In the genomic region with DNA sequence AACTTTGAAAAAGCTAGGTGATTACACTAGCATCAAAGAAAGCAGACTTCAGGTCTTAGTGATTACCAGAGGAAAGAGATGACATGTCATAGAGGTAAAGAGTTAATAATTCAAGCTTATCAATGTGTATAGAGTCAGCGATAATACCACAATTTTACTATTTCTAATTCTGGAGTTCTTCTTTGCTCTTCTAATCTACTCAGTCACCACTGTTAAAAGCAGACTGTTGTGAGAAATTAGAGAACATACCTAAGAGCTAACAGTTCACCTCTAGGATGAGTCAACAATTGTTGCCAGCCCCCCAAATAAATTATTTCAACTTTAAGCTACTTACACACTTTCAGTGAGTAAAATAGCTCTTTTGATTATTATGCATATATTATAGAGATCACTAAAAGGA, we compare ENCODE assay signal across 31 mouse cellular contexts.
"Had no signal": no experiment of that assay in that cellular context is flagged by ENCODE, and none has a peak within 500 bp of the region (broad histone marks: within the 10 kb centered on the region; RNA-seq: fewer than 3 reads in every experiment).

No protein-coding gene starts in this region.

- H3K36me3 ChIP-seq: limb, embryonic 10.5 days; limb, embryonic 12.5 days; limb, embryonic 13.5 days; limb, embryonic 15.5 days; liver, embryonic 12.5 days; liver, embryonic 13.5 days; liver, embryonic 15.5 days; lung, embryonic 15.5 days; midbrain, embryonic 10.5 days; midbrain, embryonic 12.5 days; midbrain, embryonic 13.5 days; midbrain, embryonic 15.5 days; neural tube, embryonic 12.5 days had no signal

- H3K4me1 ChIP-seq: limb, embryonic 10.5 days; limb, embryonic 12.5 days; limb, embryonic 13.5 days; limb, embryonic 15.5 days; liver, embryonic 13.5 days; liver, embryonic 15.5 days; lung, embryonic 15.5 days; midbrain, embryonic 10.5 days; midbrain, embryonic 12.5 days; midbrain, embryonic 13.5 days; midbrain, embryonic 15.5 days; neural tube, embryonic 12.5 days had no signal

- H3K27me3 ChIP-seq: limb, embryonic 12.5 days; limb, embryonic 13.5 days; limb, embryonic 15.5 days; liver, embryonic 12.5 days; liver, embryonic 13.5 days; liver, embryonic 15.5 days; lung, embryonic 15.5 days; megakaryocyte, embryonic 14.5 days; midbrain, embryonic 12.5 days; midbrain, embryonic 13.5 days; midbrain, embryonic 15.5 days; neural tube, embryonic 12.5 days had no signal

- H3K27ac ChIP-seq: left cerebral cortex, adult 2 months; limb, embryonic 10.5 days; limb, embryonic 12.5 days; limb, embryonic 13.5 days; limb, embryonic 15.5 days; liver, embryonic 12.5 days; liver, embryonic 13.5 days; liver, embryonic 14.5 days; liver, embryonic 15.5 days; lung, embryonic 15.5 days; macrophage; midbrain, embryonic 10.5 days; midbrain, embryonic 12.5 days; midbrain, embryonic 13.5 days; midbrain, embryonic 15.5 days; neural tube, embryonic 12.5 days had no signal

- H3K4me3 ChIP-seq: left cerebral cortex, adult 2 months; limb, embryonic 10.5 days; limb, embryonic 12.5 days; limb, embryonic 13.5 days; limb, embryonic 15.5 days; liver, embryonic 12.5 days; liver, embryonic 13.5 days; liver, embryonic 15.5 days; lung, embryonic 15.5 days; megakaryocyte, embryonic 14.5 days; midbrain, embryonic 10.5 days; midbrain, embryonic 12.5 days; midbrain, embryonic 13.5 days; midbrain, embryonic 15.5 days; myocyte; neural tube, embryonic 12.5 days had no signal

- ATAC-seq: liver, embryonic 12.5 days; liver, postnatal 0 days; lung, postnatal 0 days; midbrain, embryonic 13.5 days; midbrain, embryonic 15.5 days; midbrain, embryonic 16.5 days had no signal

- H3K4me2 ChIP-seq: limb, embryonic 12.5 days; limb, embryonic 13.5 days; limb, embryonic 15.5 days; liver, embryonic 11.5 days; liver, embryonic 12.5 days; liver, embryonic 13.5 days; liver, embryonic 15.5 days; lung, embryonic 14.5 days; lung, embryonic 15.5 days; midbrain, embryonic 12.5 days; midbrain, embryonic 13.5 days; midbrain, embryonic 15.5 days; neural tube, embryonic 12.5 days had no signal

- DNase-seq: left cerebral cortex, postnatal 4 days; liver; liver, embryonic 13.5 days; liver, postnatal 0 days; lung, adult 18-20 months; lung, adult 2 months; lung, embryonic 14.5 days; lung, postnatal 10 days; lung, postnatal 14 days; lung, postnatal 36 days; lung, postnatal 4 days had no signal

- H3K9me3 ChIP-seq: limb, embryonic 10.5 days; limb, embryonic 12.5 days; limb, embryonic 13.5 days; limb, embryonic 15.5 days; liver, embryonic 12.5 days; liver, embryonic 13.5 days; liver, embryonic 15.5 days; lung, embryonic 15.5 days; megakaryocyte, embryonic 14.5 days; midbrain, embryonic 10.5 days; midbrain, embryonic 12.5 days; midbrain, embryonic 13.5 days; midbrain, embryonic 15.5 days; neural tube, embryonic 12.5 days had no signal

- H3K9ac ChIP-seq: limb, embryonic 12.5 days; limb, embryonic 13.5 days; limb, embryonic 15.5 days; liver, embryonic 12.5 days; liver, embryonic 13.5 days; liver, embryonic 14.5 days; liver, embryonic 15.5 days; liver, postnatal 0 days; lung, embryonic 14.5 days; lung, embryonic 15.5 days; midbrain, embryonic 12.5 days; midbrain, embryonic 13.5 days; midbrain, embryonic 15.5 days; neural tube, embryonic 12.5 days had no signal
